Mouse (Mus musculus): ENCODE measurements around the gene Gbp4. TPM values are rescaled to one million over a fixed set of nuclear protein-coding genes. Genes with fewer than 3 reads are reported as not detected.
"Not testable (repeated sequence)": the region's sequence is repeated elsewhere in the genome, so short reads cannot be mapped to it uniquely, and the experiment has no call there.

Gene Gbp4
- polyA plus RNA-seq (2015; fragmentation: Nextera tagmentation; extraction: Ambion mirVana) = 3.3 and 4.0 TPM in 2 replicates

DNA sequence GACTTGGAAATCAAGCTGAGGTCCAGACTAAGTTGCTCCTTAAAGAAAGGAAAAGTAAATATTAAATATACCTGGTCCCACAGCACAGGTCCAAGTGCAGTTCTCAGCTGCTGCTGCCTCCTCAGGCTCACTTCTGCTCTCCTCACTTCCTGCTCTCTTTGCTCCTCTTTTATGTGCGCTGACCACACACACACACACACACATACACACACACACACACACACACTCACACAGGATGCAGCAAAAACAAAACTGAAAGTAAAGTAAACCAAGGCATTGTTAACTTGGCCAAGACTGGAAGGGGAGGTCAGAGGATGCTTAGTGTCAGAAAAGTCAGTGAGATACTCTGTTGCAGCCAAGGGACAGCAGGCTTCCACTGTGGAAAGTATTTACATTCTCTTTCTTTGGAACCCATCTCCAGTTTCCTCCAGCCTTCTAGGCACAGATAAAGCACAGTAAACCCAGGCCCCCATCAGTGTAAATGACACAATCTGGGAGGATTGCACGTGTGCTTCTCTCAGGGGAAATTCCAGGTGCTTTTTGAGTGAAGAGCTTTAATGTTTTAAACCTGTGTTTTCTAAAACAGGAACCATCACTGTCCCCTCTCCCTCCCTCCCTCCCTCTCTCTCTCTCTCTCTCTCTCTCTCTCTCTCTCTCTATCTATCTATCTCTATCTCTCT is at the start of gene Gbp4, which contains the start of the genes Gbp9 and Gbp8:
TSS of gene Gbp4 (minus strand) at position 178 of the 680 bp plus-strand sequence.
TSS of gene Gbp9 (minus strand) at position 131 of the 680 bp plus-strand sequence.
TSS of gene Gbp8 (minus strand) at position 132 of the 680 bp plus-strand sequence.
- H3K27me3 ChIP-seq; H3K27ac ChIP-seq (replicated peaks); H3K9me3 ChIP-seq; ATAC-seq (ENCODE audit: low FRiP score, low read depth); H3K4me3 ChIP-seq; H3K36me3 ChIP-seq; H3K4me2 ChIP-seq; H3K9ac ChIP-seq; H3K4me1 ChIP-seq (replicated peaks): not testable (repeated sequence)
- WGBS = 21% methylated on average over 2 of the region's 2 CpGs

DNA sequence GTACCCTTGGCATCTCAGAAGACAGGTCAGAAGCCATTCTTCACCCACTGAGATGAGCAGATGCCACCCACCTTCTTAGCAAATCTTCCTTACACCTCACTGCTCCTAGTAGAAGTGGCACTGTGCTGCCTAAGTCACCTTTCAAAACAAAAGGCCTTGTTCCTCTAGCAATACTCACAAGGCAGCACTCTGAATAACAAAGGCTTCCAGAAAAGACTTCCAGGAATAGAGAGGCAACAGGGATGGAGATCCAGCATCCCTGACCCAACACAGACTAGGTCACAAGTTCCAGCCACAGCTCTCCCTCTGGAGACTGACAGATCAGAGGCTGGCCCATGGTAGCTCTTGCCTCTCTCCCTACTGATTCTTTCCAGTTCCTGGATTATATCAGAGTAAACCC is 42.1 kb upstream of the Gbp4 start:
- H3K4me1 ChIP-seq (replicated peaks) = no peaks in the 10 kb centered on the region
- no peak overlapping the region for H3K4me2 ChIP-seq
- no peaks in the 10 kb centered on the region for H3K9me3 ChIP-seq
- H3K4me3 ChIP-seq = no peak overlapping the region
- no peak for ATAC-seq (ENCODE audit: low FRiP score, low read depth)
- H3K36me3 ChIP-seq = no peaks in the 10 kb centered on the region
- H3K9ac ChIP-seq = no peak overlapping the region
- no peaks in the 10 kb centered on the region for H3K27me3 ChIP-seq
- no peak overlapping the region for H3K27ac ChIP-seq (replicated peaks)

GRCm38 (mm10) chr5:105156582-105156981 is 17.2 kb upstream of the Gbp4 start:
- ATAC-seq (ENCODE audit: low FRiP score, low read depth) = no peak
- no peak overlapping the region for H3K4me2 ChIP-seq
- WGBS = 82% methylated on average over 5 of the region's 5 CpGs

GRCm38 (mm10) chr5:105154049-105154448 is 14.7 kb upstream of the Gbp4 start:
- no peak overlapping the region for H3K27ac ChIP-seq (replicated peaks)

More at GRCm38 (mm10) chr5:105156582-105156981, 17.2 kb upstream of the Gbp4 start:
- Histone ChIP-seq H3K4me1 (replicated peaks) (no peaks in the 10 kb centered on the region), H3K27me3 (no peaks in the 10 kb centered on the region), H3K36me3 (no peaks in the 10 kb centered on the region), H3K27ac (replicated peaks) (no peak overlapping the region), H3K9ac (no peak overlapping the region), H3K9me3 (no peaks in the 10 kb centered on the region), H3K4me3 (no peak overlapping the region)

GRCm38 (mm10) chr5:105148062-105148461 is 8.7 kb upstream of the Gbp4 start:
- WGBS = 69% methylated on average over 2 of the region's 2 CpGs
- not testable (repeated sequence) for H3K4me2 ChIP-seq; H3K27me3 ChIP-seq; H3K4me1 ChIP-seq (replicated peaks); H3K27ac ChIP-seq (replicated peaks); H3K9ac ChIP-seq; H3K4me3 ChIP-seq; H3K36me3 ChIP-seq; ATAC-seq (ENCODE audit: low FRiP score, low read depth); H3K9me3 ChIP-seq

More at GRCm38 (mm10) chr5:105154049-105154448, 14.7 kb upstream of the Gbp4 start:
- H3K36me3 ChIP-seq = no peaks in the 10 kb centered on the region
- H3K27me3 ChIP-seq = no peaks in the 10 kb centered on the region
- no peaks in the 10 kb centered on the region for H3K4me1 ChIP-seq (replicated peaks)
- H3K9me3 ChIP-seq = no peaks in the 10 kb centered on the region
- no peak overlapping the region for H3K4me2 ChIP-seq
- no peak overlapping the region for H3K4me3 ChIP-seq
- ATAC-seq (ENCODE audit: low FRiP score, low read depth) = no peak
- no peak overlapping the region for H3K9ac ChIP-seq

DNA sequence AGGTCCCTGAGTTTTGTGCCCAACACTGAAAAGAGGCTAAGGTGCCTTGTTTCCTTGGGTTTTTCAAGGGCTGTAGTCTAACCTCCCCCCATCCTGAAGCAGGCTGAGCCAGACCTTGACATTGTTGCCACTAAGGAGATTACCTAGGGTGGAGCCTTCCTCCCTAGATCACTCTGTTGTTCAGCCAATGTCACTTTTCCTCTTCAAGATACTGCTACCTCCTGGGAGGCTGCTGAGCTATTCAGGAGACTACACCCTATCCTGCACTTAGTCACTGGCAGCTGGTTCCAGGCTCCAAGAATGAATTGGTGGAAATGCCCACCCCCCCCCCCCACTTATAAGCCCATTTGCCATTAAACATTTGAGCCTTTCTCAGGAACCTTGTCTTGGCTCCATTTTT is 7.1 kb upstream of the Gbp4 start:
- Histone ChIP-seq H3K4me1 (replicated peaks) (no peaks in the 10 kb centered on the region), H3K4me2 (no peak overlapping the region), H3K4me3 (no peak overlapping the region), H3K36me3 (no peaks in the 10 kb centered on the region), H3K27me3 (no peaks in the 10 kb centered on the region), H3K9me3 (no peaks in the 10 kb centered on the region), H3K27ac (replicated peaks) (no peak overlapping the region), H3K9ac (no peak overlapping the region)
- no peak for ATAC-seq (ENCODE audit: low FRiP score, low read depth)

DNA sequence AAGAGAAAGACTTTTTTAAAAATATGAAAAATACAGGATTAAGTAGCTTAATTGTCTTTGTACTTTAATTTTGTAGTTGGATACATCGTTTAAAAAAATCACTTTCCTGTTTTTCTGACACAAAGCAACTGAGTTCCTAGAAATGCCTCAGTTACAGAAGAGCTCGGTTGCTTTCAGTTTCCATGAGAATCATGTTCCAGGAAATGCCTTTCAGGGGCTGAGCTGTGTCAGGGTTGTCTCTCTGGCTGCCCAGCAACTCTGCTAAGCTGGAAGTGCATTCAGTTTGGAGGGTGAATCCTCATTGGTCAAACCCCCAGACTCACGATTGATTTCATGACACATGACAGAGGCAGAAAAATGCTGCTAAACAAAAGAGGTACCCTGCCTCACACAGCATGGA is 6.3 kb upstream of the Gbp4 start:
- 51% methylated on average over 3 of the region's 3 CpGs for WGBS
- ATAC-seq (ENCODE audit: low FRiP score, low read depth) = not testable (repeated sequence)

DNA sequence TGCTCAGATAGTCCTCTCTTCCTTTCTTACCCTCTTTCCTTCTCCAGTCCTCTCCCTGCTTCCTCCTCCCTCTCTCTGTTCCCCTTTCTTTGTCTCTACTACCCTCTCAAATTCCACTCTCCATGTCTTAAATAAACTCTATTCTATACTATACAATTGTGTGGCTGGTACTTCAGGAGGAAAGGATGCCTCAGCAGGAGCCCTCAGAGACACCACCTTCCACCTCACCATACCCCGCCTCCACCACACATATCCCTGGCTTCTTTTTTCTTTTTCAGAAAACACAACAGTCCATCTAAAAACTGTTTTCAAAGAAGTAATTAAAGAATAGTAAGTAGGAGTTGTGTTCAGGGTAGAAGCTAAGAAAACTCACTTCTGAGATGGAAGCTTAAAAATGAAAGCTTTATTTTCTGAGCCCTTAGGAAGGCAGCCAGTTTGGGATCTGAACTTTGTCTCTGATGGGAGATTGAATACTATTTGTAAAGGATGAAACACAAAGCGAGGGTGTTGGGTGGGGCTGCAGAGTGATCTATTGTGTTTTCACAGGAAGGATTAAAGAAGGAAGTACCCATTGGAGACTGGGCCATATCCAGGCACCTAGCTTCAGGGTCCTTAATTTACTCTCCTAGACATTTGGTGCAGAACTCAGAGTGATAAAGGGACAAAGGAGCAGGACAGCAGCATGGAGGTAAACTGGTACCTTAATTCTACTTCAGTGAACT is 864 bp upstream of the Gbp4 start:
- H3K4me1 ChIP-seq (replicated peaks); H3K4me3 ChIP-seq; H3K27ac ChIP-seq (replicated peaks); H3K9me3 ChIP-seq; ATAC-seq (ENCODE audit: low FRiP score, low read depth); H3K9ac ChIP-seq; H3K4me2 ChIP-seq; H3K27me3 ChIP-seq; H3K36me3 ChIP-seq: not testable (repeated sequence)
- 48% methylated on average over 2 of the region's 2 CpGs for WGBS

More for the DNA sequence above, 6.3 kb upstream of the Gbp4 start:
- H3K27ac ChIP-seq (replicated peaks); H3K9ac ChIP-seq; H3K4me2 ChIP-seq; H3K36me3 ChIP-seq; H3K4me1 ChIP-seq (replicated peaks); H3K27me3 ChIP-seq; H3K9me3 ChIP-seq; H3K4me3 ChIP-seq: not testable (repeated sequence)

GRCm38 (mm10) chr5:105138906-105139305 is 480 bp downstream of the Gbp4 start:
- Histone ChIP-seq H3K9me3 (no peaks in the 10 kb centered on the region), H3K4me3 (no peak overlapping the region), H3K36me3 (no peaks in the 10 kb centered on the region), H3K27ac (replicated peaks) (no peak overlapping the region), H3K27me3 (no peaks in the 10 kb centered on the region), H3K4me1 (replicated peaks) (no peaks in the 10 kb centered on the region), H3K4me2 (no peak overlapping the region), H3K9ac (no peak overlapping the region)
- WGBS = 82% methylated on average over 1 of the region's 1 CpGs
- no peak for ATAC-seq (ENCODE audit: low FRiP score, low read depth)

GRCm38 (mm10) chr5:105136706-105137304 is 2.6 kb downstream of the Gbp4 start:
- not testable (repeated sequence) for H3K36me3 ChIP-seq; H3K4me1 ChIP-seq (replicated peaks); H3K27me3 ChIP-seq; H3K4me2 ChIP-seq; H3K27ac ChIP-seq (replicated peaks); H3K4me3 ChIP-seq; ATAC-seq (ENCODE audit: low FRiP score, low read depth); H3K9ac ChIP-seq; H3K9me3 ChIP-seq
- 61% methylated on average over 3 of the region's 3 CpGs for WGBS

- not testable (repeated sequence) for ATAC-seq (ENCODE audit: low FRiP score, low read depth); H3K27ac ChIP-seq (replicated peaks); H3K9me3 ChIP-seq; H3K9ac ChIP-seq; H3K36me3 ChIP-seq; H3K4me3 ChIP-seq; H3K4me2 ChIP-seq; H3K4me1 ChIP-seq (replicated peaks); H3K27me3 ChIP-seq
- 79% methylated on average over 6 of the region's 6 CpGs for WGBS
Measured at GRCm38 (mm10) chr5:105121731-105122130, 17.7 kb downstream of the Gbp4 start.

- no peaks in the 10 kb centered on the region for H3K9me3 ChIP-seq
- no peaks in the 10 kb centered on the region for H3K4me1 ChIP-seq (replicated peaks)
- H3K36me3 ChIP-seq = no peaks in the 10 kb centered on the region
- H3K27me3 ChIP-seq = no peaks in the 10 kb centered on the region
- no peak overlapping the region for H3K9ac ChIP-seq
- 91% methylated on average over 2 of the region's 2 CpGs for WGBS
- ATAC-seq (ENCODE audit: low FRiP score, low read depth) = no peak
- no peak overlapping the region for H3K4me2 ChIP-seq
- H3K4me3 ChIP-seq = no peak overlapping the region
- no peak overlapping the region for H3K27ac ChIP-seq (replicated peaks)
Measured at GRCm38 (mm10) chr5:105115740-105116139, 23.6 kb downstream of the Gbp4 start.

Data from hindbrain, embryonic 15.5 days (tissue).